Mouse (Mus musculus) liver, postnatal 0 days (tissue): Measurements from ENCODE around the gene Fndc11. TPM values are rescaled to one million over a fixed set of nuclear protein-coding genes. Genes with fewer than 3 reads are reported as not detected.

Experiments used
- ATAC-seq: fragments of 200-750 bp; cut with Nextera tagmentation; 2 replicates; pipeline ENCODE4 v1.8.0; 2017; ENCODE audit warnings: mild to moderate bottlenecking, moderate library complexity
- DNase-seq: peaks from one replicate; pipeline ENCODE4 v3.0.0-alpha.2; 2016
- H3K27ac ChIP-seq: fragments of 300-500 bp; sonication (generic); 2 replicates; pipeline ENCODE4 v1.5.1; 2014; ENCODE audit warnings: antibody characterized with exemption, moderate library complexity, mild to moderate bottlenecking, low read depth
- H3K27me3 ChIP-seq: fragments of 300-500 bp; sonication (generic); 2 replicates; pipeline ENCODE4 v1.6.1; 2014; ENCODE audit warnings: low read length, control low read depth, mixed read lengths; ENCODE audit not compliant: insufficient read depth
- H3K36me3 ChIP-seq: fragments of 300-500 bp; sonication (generic); replicated peaks from 2 replicates; pipeline ENCODE4 v1.6.1; 2014; ENCODE audit warnings: mild to moderate bottlenecking, control low read depth, low read length, moderate library complexity, mixed read lengths; ENCODE audit not compliant: insufficient read depth
- H3K4me1 ChIP-seq: fragments of 300-500 bp; sonication (generic); 2 replicates; pipeline ENCODE4 v1.6.1; 2014; ENCODE audit warnings: antibody characterized with exemption, mild to moderate bottlenecking, control low read depth; ENCODE audit not compliant: insufficient read depth
- H3K4me2 ChIP-seq: fragments of 300-500 bp; sonication (generic); 2 replicates; pipeline ENCODE4 v1.6.1; 2014; ENCODE audit warnings: low read depth, mild to moderate bottlenecking, low read length, moderate library complexity, mixed read lengths
- H3K4me3 ChIP-seq: fragments of 300-500 bp; sonication (generic); 2 replicates; pipeline ENCODE4 v1.5.1; 2014; ENCODE audit warnings: low read depth, low read length
- H3K9ac ChIP-seq: fragments of 300-500 bp; sonication (generic); replicated peaks from 2 replicates; pipeline ENCODE4 v1.6.1; 2014; ENCODE audit warnings: mild to moderate bottlenecking, moderate library complexity
- H3K9me3 ChIP-seq: fragments of 300-500 bp; sonication (generic); 2 replicates; pipeline ENCODE4 v1.6.1; 2016; ENCODE audit warnings: mild to moderate bottlenecking, control low read depth, low read length, mixed read lengths
- CTCF ChIP-seq: sonication (generic); IDR thresholded peaks from 2 replicates; pipeline ENCODE4 v1.5.1; 2016; ENCODE audit warnings: antibody characterized with exemption, low read depth
- EP300 ChIP-seq: IDR thresholded peaks from 2 replicates; pipeline ENCODE4 v1.6.1; 2016; ENCODE audit warnings: antibody characterized with exemption, low read depth, mild to moderate bottlenecking
- WGBS: fragments of 180-500 bp; shearing (Covaris S2); extraction: QIAGEN DNeasy Blood & Tissue Kit; methylation state at CpG from one replicate; pipeline ENCODE4 v1.1.7; 2014; ENCODE audit not compliant: insufficient replicate concordance; 5-methylcytosine and 5-hydroxymethylcytosine counted together
- polyA plus RNA-seq: library from polyadenylated mRNA; unstranded; fragments of >200 nt; fragmentation: Nextera tagmentation; extraction: Ambion mirVana; gene quantifications from 2 replicates; pipeline ENCODE4 v1.2.1, GENCODE M21; 2015

Fndc11 gene
- polyA plus RNA-seq, 1 experiment from 2014 or later, result 0.09 TPM

GRCm38 (mm10) chr2:181242314-181242665 is 22.5 kb downstream of the Fndc11 start:
- TF ChIP-seq EP300, result no peak
- TF ChIP-seq CTCF, result no peak
- Histone ChIP-seq H3K27me3 (no peaks in the 10 kb centered on the region), H3K9ac (peak overlapping the region; percentile 92), H3K4me3 (peak overlapping the region; percentile 79), H3K36me3 (peaks cover 31% of the 10 kb centered on the region), H3K27ac (peak overlapping the region; percentile 88), H3K9me3 (no peaks in the 10 kb centered on the region), H3K4me1 (peaks cover 33% of the 10 kb centered on the region), H3K4me2 (peak overlapping the region; percentile 88)
- no peak for DNase-seq
- 69% methylated on average over 3 of the region's 3 CpGs for WGBS
- no peak for ATAC-seq

DNA sequence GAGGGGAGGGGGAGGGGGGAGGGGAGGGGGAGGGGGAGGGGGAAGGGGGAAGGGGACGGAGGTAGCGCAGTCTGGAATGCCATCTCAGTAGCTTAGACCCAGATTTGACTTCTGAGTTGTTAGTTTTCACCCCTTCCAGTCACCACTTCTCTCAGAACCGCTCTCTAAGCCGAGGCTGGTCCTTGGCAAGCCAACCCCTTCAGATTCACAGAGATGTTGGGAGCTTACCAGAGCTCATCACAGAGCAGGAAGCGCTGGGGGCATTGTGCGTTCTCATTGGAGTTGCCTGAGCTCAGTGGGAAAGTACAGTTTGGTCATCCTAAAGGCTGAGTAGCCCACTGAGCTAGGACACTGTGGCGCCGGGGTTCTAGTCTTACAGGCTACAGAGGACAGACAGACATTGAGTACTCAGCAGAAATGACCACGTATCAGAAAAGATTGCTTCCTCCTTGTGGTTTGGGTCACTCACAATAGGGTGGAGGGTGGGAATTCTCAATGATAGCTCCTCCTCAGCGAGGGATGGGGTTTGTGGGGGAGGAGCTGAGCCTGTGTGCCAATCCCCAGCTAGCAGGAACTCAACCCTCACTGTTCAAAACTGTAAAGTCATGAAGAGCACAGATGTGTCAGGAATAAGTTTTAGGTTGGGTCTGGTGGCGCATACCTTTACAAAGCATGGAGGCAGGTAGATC is 24.0 kb downstream of the Fndc11 start:
- Histone ChIP-seq H3K27ac (peak overlapping the region; percentile 78), H3K27me3 (no peaks in the 10 kb centered on the region), H3K4me3 (0 out of 2 replicates have a peak overlapping the region, but pooled peaks have one; percentile 14), H3K9ac (no peak overlapping the region), H3K4me2 (peak overlapping the region; percentile 60), H3K9me3 (no peaks in the 10 kb centered on the region), H3K36me3 (peaks cover 18% of the 10 kb centered on the region), H3K4me1 (peaks cover 33% of the 10 kb centered on the region)
- DNase-seq, result peak; percentile 64
- TF ChIP-seq EP300 (no peak), CTCF (no peak)
- WGBS, result 20% methylated on average over 11 of the region's 11 CpGs
- peak; percentile 70 for ATAC-seq

DNA sequence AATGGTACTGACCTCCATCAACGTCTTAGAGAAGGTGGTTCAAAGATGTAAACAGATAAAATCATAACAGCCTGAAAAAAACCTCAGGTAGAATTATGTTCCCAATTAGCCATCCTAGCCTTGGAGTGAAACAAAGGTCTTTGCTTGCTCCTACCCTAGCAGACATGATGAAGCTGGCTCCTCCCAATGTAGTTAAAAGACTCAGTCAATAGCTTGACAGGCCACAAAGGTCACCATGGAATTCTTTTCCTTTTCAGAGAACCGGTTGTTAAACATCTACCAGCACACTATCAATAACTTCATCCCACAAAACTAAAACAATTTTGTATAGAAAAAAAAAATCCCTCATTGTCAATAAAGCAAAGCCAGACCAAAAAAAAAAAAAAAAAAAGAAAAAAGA is 25.2 kb downstream of the Fndc11 start:
- H3K4me2 ChIP-seq, result no peak overlapping the region
- ATAC-seq, result no peak

DNA sequence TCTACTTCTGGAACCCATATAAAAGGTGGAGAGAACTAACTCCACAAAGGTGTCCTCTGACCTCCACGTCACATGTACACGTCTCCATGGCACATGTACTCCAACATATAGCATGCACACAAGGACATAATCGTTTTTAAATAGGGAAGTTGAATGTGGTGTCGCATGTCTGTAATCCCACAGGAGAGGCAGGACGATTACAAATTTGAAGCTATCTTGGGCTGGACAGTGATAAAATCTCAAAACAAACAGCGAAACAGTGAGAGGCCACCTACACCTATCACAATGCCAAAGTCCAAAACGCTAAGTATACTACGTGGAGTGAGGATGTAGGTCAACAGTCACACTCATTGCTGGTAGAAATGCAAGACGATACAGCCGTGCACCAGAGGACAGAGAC is 29.4 kb downstream of the Fndc11 start:
- TF ChIP-seq CTCF (no peak), EP300 (no peak)
- peak; percentile 82 for ATAC-seq
- Histone ChIP-seq H3K27ac (peak overlapping the region; percentile 88), H3K4me2 (peak overlapping the region; percentile 32; the same call in 1 of the 2 replicates), H3K9ac (no peak overlapping the region), H3K4me1 (peaks cover 24% of the 10 kb centered on the region), H3K27me3 (no peaks in the 10 kb centered on the region), H3K4me3 (no peak overlapping the region), H3K36me3 (peaks cover 23% of the 10 kb centered on the region), H3K9me3 (no peaks in the 10 kb centered on the region)
- WGBS, result 56% methylated on average over 10 of the region's 10 CpGs
- no peak for DNase-seq

More for the DNA sequence above, 25.2 kb downstream of the Fndc11 start:
- H3K27ac ChIP-seq, result no peak overlapping the region; the same call in 1 of the 2 replicates
- DNase-seq, result no peak
- 58% methylated on average over 2 of the region's 2 CpGs for WGBS
- H3K36me3 ChIP-seq, result peaks cover 6% of the 10 kb centered on the region
- no peaks in the 10 kb centered on the region for H3K27me3 ChIP-seq
- TF ChIP-seq CTCF (no peak), EP300 (no peak)
- no peak overlapping the region for H3K4me3 ChIP-seq
- H3K9ac ChIP-seq, result no peak overlapping the region
- peaks cover 25% of the 10 kb centered on the region for H3K4me1 ChIP-seq
- H3K9me3 ChIP-seq, result no peaks in the 10 kb centered on the region

- Histone ChIP-seq H3K9me3 (no peaks in the 10 kb centered on the region), H3K9ac (no peak overlapping the region), H3K4me3 (no peak overlapping the region), H3K4me1 (peaks cover 22% of the 10 kb centered on the region), H3K27me3 (no peaks in the 10 kb centered on the region), H3K36me3 (peaks cover 44% of the 10 kb centered on the region), H3K4me2 (no peak overlapping the region), H3K27ac (peak overlapping the region; percentile 64)
- ATAC-seq, result no peak
- 77% methylated on average over 1 of the region's 1 CpGs for WGBS
- DNase-seq, result no peak
- TF ChIP-seq EP300 (no peak), CTCF (no peak)
These were observed 32.0 kb downstream of the Fndc11 start for GRCm38 (mm10) chr2:181251841-181252240.

DNA sequence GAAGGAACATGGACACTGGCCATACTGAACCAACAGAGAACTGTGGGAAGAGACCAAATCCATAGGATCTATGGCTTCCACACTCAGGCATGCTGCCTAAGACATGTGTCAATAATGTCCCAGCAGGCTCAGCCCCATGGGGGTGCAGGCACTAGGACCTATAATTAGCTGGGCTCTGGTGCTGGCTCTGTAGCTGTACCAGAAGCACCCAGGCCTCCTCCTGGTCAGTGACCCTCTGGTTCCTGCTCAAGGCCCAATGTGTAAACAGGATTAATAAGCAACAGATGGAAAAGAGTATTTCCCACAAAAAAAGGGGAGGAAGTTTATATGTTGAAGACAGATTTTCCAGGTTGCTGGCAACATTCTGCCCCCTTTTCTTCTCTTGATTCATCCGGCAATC is 33.4 kb downstream of the Fndc11 start:
- DNase-seq (no peak), ATAC-seq (peak; percentile 75)
- Histone ChIP-seq H3K4me3 (no peak overlapping the region), H3K9me3 (no peaks in the 10 kb centered on the region), H3K9ac (no peak overlapping the region), H3K27me3 (no peaks in the 10 kb centered on the region), H3K27ac (peak overlapping the region; percentile 64), H3K36me3 (peaks cover 44% of the 10 kb centered on the region), H3K4me2 (no peak overlapping the region), H3K4me1 (peaks cover 22% of the 10 kb centered on the region)
- WGBS, result 71% methylated on average over 1 of the region's 1 CpGs
- TF ChIP-seq CTCF, result no peak
- no peak for TF ChIP-seq EP300
